In genomic region chr16:8666452-8666851, GRCm38 (mm10) we compare ENCODE assay signal across 9 mouse cellular contexts. TPM values are rescaled to one million over a fixed set of nuclear protein-coding genes. Genes with fewer than 3 reads are reported as not detected.
A peak's percentile ranks its signal among the peaks of the same experiment; 100 is the strongest.
DNase-seq lines count a peak whose midpoint lies in the region; ATAC-seq lines count a peak whose summit lies in the region.
"Had no signal": no experiment of that assay in that cellular context is flagged by ENCODE, and none has a peak within 500 bp of the region (broad histone marks: within the 10 kb centered on the region; RNA-seq: fewer than 3 reads in every experiment).

No protein-coding gene starts in this region.

- H3K9ac ChIP-seq in hindbrain, embryonic 11.5 days (ENCODE audit: low read depth, low read length), result no peak overlapping the region
- no peak overlapping the region for H3K9ac ChIP-seq in hindbrain, embryonic 12.5 days

- ATAC-seq in hindbrain, embryonic 11.5 days (ENCODE audit: low FRiP score), result no peak
- no peak for ATAC-seq in hindbrain, embryonic 12.5 days (ENCODE audit: low FRiP score)
- ATAC-seq: forebrain, embryonic 14.5 days had no signal

- 0 out of 2 replicates have a peak overlapping the region, but pooled peaks have one; percentile 30 for H3K27ac ChIP-seq in hindbrain, embryonic 11.5 days (ENCODE audit: low read depth, low read length)
- no peak overlapping the region for H3K27ac ChIP-seq in hindbrain, embryonic 12.5 days
- no peak overlapping the region; the same call in 1 of the 2 replicates for H3K27ac ChIP-seq in midbrain, embryonic 10.5 days (replicated peaks)

- H3K9me3 ChIP-seq in hindbrain, embryonic 11.5 days (ENCODE audit: control insufficient read depth, low read length), result no peaks in the 10 kb centered on the region
- H3K9me3 ChIP-seq in hindbrain, embryonic 12.5 days (replicated peaks), result no peaks in the 10 kb centered on the region
- H3K9me3 ChIP-seq in midbrain, embryonic 10.5 days (replicated peaks), result no peaks in the 10 kb centered on the region

- H3K4me1 ChIP-seq in hindbrain, embryonic 11.5 days (replicated peaks; ENCODE audit: control insufficient read depth, insufficient read depth, low read length), result peaks cover 11% of the 10 kb centered on the region; the same call in 1 of the 2 replicates
- peaks cover 62% of the 10 kb centered on the region for H3K4me1 ChIP-seq in hindbrain, embryonic 12.5 days
- peaks cover 58% of the 10 kb centered on the region for H3K4me1 ChIP-seq in midbrain, embryonic 10.5 days

- H3K4me3 ChIP-seq in hindbrain, embryonic 11.5 days (ENCODE audit: low read depth, low read length), result no peak overlapping the region
- H3K4me3 ChIP-seq in hindbrain, embryonic 12.5 days, result no peak overlapping the region
- no peak overlapping the region for H3K4me3 ChIP-seq in midbrain, embryonic 10.5 days

- intact Hi-C loops in heart, postnatal 14 days (cut with DNase I), result no loop called here

- H3K27me3 ChIP-seq in hindbrain, embryonic 11.5 days (ENCODE audit: control insufficient read depth, insufficient read depth, low read length), result no peaks in the 10 kb centered on the region
- no peaks in the 10 kb centered on the region for H3K27me3 ChIP-seq in hindbrain, embryonic 12.5 days
- H3K27me3 ChIP-seq in midbrain, embryonic 10.5 days (ENCODE audit: low read depth, poor library complexity, severe bottlenecking), result no peaks in the 10 kb centered on the region

- DNase-seq in hindbrain, embryonic 11.5 days (ENCODE audit: low spot score), result no peak
- peak; percentile 69 for DNase-seq in adrenal gland, postnatal 14 days
- peak; percentile 56 to 61 for DNase-seq in heart, postnatal 14 days
- DNase-seq in lung, postnatal 10 days, result peak; percentile 85
- no peak for DNase-seq in embryo, embryonic 9.5 days (ENCODE audit: extremely low spot score)
- DNase-seq in midbrain, embryonic 10.5 days (ENCODE audit: low spot score), result no peak
- DNase-seq in layer of hippocampus, adult 18-20 months (ENCODE audit: low spot score in 2 of 2), result no peak

- 77% methylated on average over 2 of the region's 2 CpGs for WGBS in hindbrain, embryonic 11.5 days
- 75% methylated on average over 2 of the region's 2 CpGs for WGBS in hindbrain, embryonic 12.5 days
- 83% methylated on average over 2 of the region's 2 CpGs for WGBS in midbrain, embryonic 10.5 days

- H3K4me2 ChIP-seq in hindbrain, embryonic 11.5 days (replicated peaks; ENCODE audit: low read depth, low read length), result no peak overlapping the region
- H3K4me2 ChIP-seq in hindbrain, embryonic 12.5 days (replicated peaks), result no peak overlapping the region

- peaks cover 3% of the 10 kb centered on the region; the same call in 1 of the 2 replicates for H3K36me3 ChIP-seq in hindbrain, embryonic 11.5 days (ENCODE audit: control insufficient read depth, insufficient read depth, low read length)
- peaks cover 31% of the 10 kb centered on the region for H3K36me3 ChIP-seq in hindbrain, embryonic 12.5 days
- peaks cover 74% of the 10 kb centered on the region for H3K36me3 ChIP-seq in midbrain, embryonic 10.5 days

RNA-seq across cellular contexts. Expression of gene Carhsp1, which starts 5.5 kb away (rescaled TPM):
- 78.1 and 79.4 TPM in 2 replicates for polyA plus RNA-seq in hindbrain, embryonic 11.5 days (2014; fragmentation: Nextera tagmentation; extraction: Ambion mirVana)
- polyA plus RNA-seq in hindbrain, embryonic 12.5 days (2016; fragmentation: Nextera tagmentation; extraction: Ambion mirVana), result 229 and 234 TPM in 2 replicates
- total RNA-seq in adrenal gland, postnatal 14 days (2021), result 74.9 and 85.9 TPM in 2 replicates
- 10 to 100 TPM; 23.7 to 24.9 TPM for total RNA-seq in heart, postnatal 14 days (2021)
- polyA plus RNA-seq in midbrain, embryonic 10.5 days (2016; fragmentation: Nextera tagmentation; extraction: Ambion mirVana), result 197 and 253 TPM in 2 replicates
- total RNA-seq in layer of hippocampus, adult 18-20 months (2021), result 10 to 100 TPM; 27.3 to 28.4 TPM

RNA-seq across cellular contexts. Expression of gene Gm5767, which starts 14.1 kb away (rescaled TPM):
- polyA plus RNA-seq in hindbrain, embryonic 11.5 days (2014; fragmentation: Nextera tagmentation; extraction: Ambion mirVana), result not detected in 2 replicates
- not detected in 2 replicates for polyA plus RNA-seq in hindbrain, embryonic 12.5 days (2016; fragmentation: Nextera tagmentation; extraction: Ambion mirVana)
- not detected in 2 replicates for total RNA-seq in adrenal gland, postnatal 14 days (2021)
- not detected for total RNA-seq in heart, postnatal 14 days (2021)
- polyA plus RNA-seq in midbrain, embryonic 10.5 days (2016; fragmentation: Nextera tagmentation; extraction: Ambion mirVana), result not detected in 2 replicates
- total RNA-seq in layer of hippocampus, adult 18-20 months (2021), result not detected
- polyA plus RNA-seq: forebrain, embryonic 14.5 days had no signal

RNA-seq across cellular contexts. Expression of gene Tmem186, which starts 28.9 kb away (rescaled TPM):
- 15.8 and 20.2 TPM in 2 replicates for polyA plus RNA-seq in hindbrain, embryonic 11.5 days (2014; fragmentation: Nextera tagmentation; extraction: Ambion mirVana)
- polyA plus RNA-seq in hindbrain, embryonic 12.5 days (2016; fragmentation: Nextera tagmentation; extraction: Ambion mirVana), result 22.6 and 23.0 TPM in 2 replicates
- total RNA-seq in adrenal gland, postnatal 14 days (2021), result 22.9 and 23.8 TPM in 2 replicates
- total RNA-seq in heart, postnatal 14 days (2021), result 10 to 100 TPM; 15.5 to 15.6 TPM
- 25.7 and 27.9 TPM in 2 replicates for polyA plus RNA-seq in midbrain, embryonic 10.5 days (2016; fragmentation: Nextera tagmentation; extraction: Ambion mirVana)
- 10 to 100 TPM; 11.5 to 13.1 TPM for total RNA-seq in layer of hippocampus, adult 18-20 months (2021)

RNA-seq across cellular contexts. Expression of gene Pmm2, which starts 29.0 kb away (rescaled TPM):
- polyA plus RNA-seq in hindbrain, embryonic 11.5 days (2014; fragmentation: Nextera tagmentation; extraction: Ambion mirVana), result 40.3 and 43.3 TPM in 2 replicates
- 49.6 and 51.0 TPM in 2 replicates for polyA plus RNA-seq in hindbrain, embryonic 12.5 days (2016; fragmentation: Nextera tagmentation; extraction: Ambion mirVana)
- total RNA-seq in adrenal gland, postnatal 14 days (2021), result 74.6 and 75.4 TPM in 2 replicates
- 10 to 100 TPM; 30.0 to 32.2 TPM for total RNA-seq in heart, postnatal 14 days (2021)
- polyA plus RNA-seq in midbrain, embryonic 10.5 days (2016; fragmentation: Nextera tagmentation; extraction: Ambion mirVana), result 50.5 and 51.9 TPM in 2 replicates
- total RNA-seq in layer of hippocampus, adult 18-20 months (2021), result 10 to 100 TPM; 25.4 to 29.5 TPM

Comparison
In these comparisons a context has a peak if more than half of its experiments do, and no peak if none do; other contexts are left out.
1. DNase-seq: peak in adrenal gland, postnatal 14 days (single experiment), heart, postnatal 14 days (2 of 2) and lung, postnatal 10 days (single experiment); none in hindbrain, embryonic 11.5 days (single experiment), embryo, embryonic 9.5 days (single experiment), midbrain, embryonic 10.5 days (single experiment) and layer of hippocampus, adult 18-20 months (0 of 2).